ENCODE assay signal across 22 mouse cellular contexts in genomic region chr9:121558167-121558566, GRCm38 (mm10).
"Had no signal": no experiment of that assay in that cellular context is flagged by ENCODE, and none has a peak within 500 bp of the region (broad histone marks: within the 10 kb centered on the region; RNA-seq: fewer than 3 reads in every experiment).

No protein-coding gene starts in this region.

- H3K9me3 ChIP-seq: heart, embryonic 12.5 days; hindbrain, embryonic 10.5 days; hindbrain, embryonic 12.5 days; intestine, embryonic 15.5 days; limb, embryonic 10.5 days; limb, embryonic 12.5 days had no signal

- ATAC-seq: hindbrain, embryonic 16.5 days; inflammation-experienced regulatory T-cells, adult 6 months; intestine, embryonic 15.5 days; intestine, postnatal 0 days had no signal

- H3K27me3 ChIP-seq: heart, embryonic 12.5 days; hindbrain, embryonic 12.5 days; intestine, embryonic 15.5 days; limb, embryonic 12.5 days had no signal

- DNase-seq: gastrocnemius, adult 2 months; gastrocnemius, postnatal 10 days; gastrocnemius, postnatal 25 days; heart, adult 2 months; heart, postnatal 4 days; kidney, adult 18-20 months; kidney, adult 8-10 months; kidney, postnatal 10 days; kidney, postnatal 25 days; kidney, postnatal 4 days; liver had no signal

- H3K4me1 ChIP-seq: intestine, embryonic 15.5 days had no signal

- H3K27ac ChIP-seq: gastrocnemius, adult 2 months; heart, adult 2 months; hindbrain, embryonic 10.5 days; hindbrain, embryonic 12.5 days; hindbrain, embryonic 14.5 days; intestine, embryonic 15.5 days; limb, embryonic 10.5 days; limb, embryonic 12.5 days had no signal

- H3K36me3 ChIP-seq: heart, embryonic 12.5 days; hindbrain, embryonic 10.5 days; hindbrain, embryonic 12.5 days; intestine, embryonic 15.5 days; limb, embryonic 10.5 days; limb, embryonic 12.5 days had no signal

- H3K4me3 ChIP-seq: gastrocnemius, adult 2 months; heart, adult 2 months; heart, embryonic 12.5 days; hindbrain, embryonic 10.5 days; hindbrain, embryonic 12.5 days; intestine, embryonic 15.5 days; layer of hippocampus, adult 2 months; limb, embryonic 10.5 days; limb, embryonic 12.5 days had no signal
